Mouse (Mus musculus): Measurements from ENCODE around the gene Vapb. TPM values are rescaled to one million over a fixed set of nuclear protein-coding genes. Genes with fewer than 3 reads are reported as not detected.
"Not testable (repeated sequence)": the region's sequence is repeated elsewhere in the genome, so short reads cannot be mapped to it uniquely, and the experiment has no call there.

Gene Vapb
- total RNA-seq (2021) = 100 to 1,000 TPM; 105 to 110 TPM
- long read RNA-seq, experiment 1, full-length matches to known transcripts = 2 of 4 reads
- long read RNA-seq, experiment 1, partial matches to known transcripts = 0 of 4 reads
- long read RNA-seq, experiment 1, other reads (novel, unspliced or antisense) = 2 of 4 reads
- long read RNA-seq, experiment 2, full-length matches to known transcripts = 5 of 5 reads
- long read RNA-seq, experiment 2, partial matches to known transcripts = 0 of 5 reads
- long read RNA-seq, experiment 2, other reads (novel, unspliced or antisense) = 0 of 5 reads

DNA sequence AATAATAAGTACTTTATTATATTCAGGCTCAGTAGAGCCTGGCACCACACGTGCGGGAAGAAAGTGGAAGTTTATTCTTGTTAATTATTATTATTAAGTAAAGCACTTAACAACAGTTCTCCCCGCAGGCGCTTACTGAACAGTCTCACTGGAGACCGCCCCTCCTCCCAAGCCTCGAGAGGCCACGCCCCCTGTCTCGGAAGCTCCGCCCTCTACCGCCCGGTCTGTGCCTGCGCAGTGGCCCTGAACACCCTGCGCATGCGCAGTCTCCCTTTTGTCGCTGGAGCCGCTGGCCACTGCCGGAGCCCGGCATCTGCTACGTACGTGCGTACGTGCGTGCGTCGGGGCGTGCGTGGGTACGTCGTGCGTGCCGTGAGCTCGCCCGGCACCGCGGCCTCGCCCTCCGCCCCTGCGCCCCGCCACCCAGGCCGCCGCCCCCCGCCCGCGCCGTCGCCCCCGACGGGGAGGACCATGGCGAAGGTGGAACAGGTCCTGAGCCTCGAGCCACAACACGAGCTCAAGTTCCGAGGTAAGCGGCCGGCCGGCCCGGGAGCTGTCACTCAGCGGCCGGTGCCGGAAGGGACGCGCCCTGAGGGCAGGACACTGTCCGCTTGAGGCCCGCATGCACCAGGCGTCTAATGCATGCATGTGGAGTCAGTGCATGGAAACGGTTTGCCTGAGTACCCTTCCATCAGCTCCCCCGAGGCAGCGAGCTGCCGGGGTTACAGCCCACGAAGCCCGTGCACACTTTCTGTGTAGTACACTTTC, at the start of gene Vapb:
Gene Vapb (plus strand): TSS at position 290 of the 768 bp plus-strand sequence.
- DNase-seq (ENCODE audit: low spot score in 2 of 2) = peak; percentile 99

DNA sequence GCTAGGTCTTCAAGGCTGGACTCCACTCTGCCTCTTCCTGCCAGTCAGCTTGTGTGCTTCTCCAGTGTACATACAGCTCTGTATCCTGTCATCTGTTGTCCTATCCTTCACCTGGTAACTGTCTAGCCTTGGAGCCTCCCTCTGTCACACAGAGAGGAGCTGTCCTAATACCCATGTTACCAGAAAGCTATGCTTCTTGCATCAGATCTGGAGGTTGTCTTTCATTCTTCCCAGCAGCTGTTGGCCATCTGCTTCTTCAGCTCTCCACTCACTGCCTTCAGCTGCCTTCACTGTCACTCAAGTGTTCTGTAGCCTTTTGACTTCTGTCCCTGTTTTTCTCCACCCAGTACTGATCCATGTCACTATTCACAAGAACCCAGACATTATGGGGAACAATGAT, 47.5 kb upstream of the Vapb start:
- DNase-seq (ENCODE audit: low spot score in 2 of 2) = no peak

GRCm38 (mm10) chr2:173691748-173692147, 45.6 kb upstream of the Vapb start:
- no peak for DNase-seq (ENCODE audit: low spot score in 2 of 2)

DNA sequence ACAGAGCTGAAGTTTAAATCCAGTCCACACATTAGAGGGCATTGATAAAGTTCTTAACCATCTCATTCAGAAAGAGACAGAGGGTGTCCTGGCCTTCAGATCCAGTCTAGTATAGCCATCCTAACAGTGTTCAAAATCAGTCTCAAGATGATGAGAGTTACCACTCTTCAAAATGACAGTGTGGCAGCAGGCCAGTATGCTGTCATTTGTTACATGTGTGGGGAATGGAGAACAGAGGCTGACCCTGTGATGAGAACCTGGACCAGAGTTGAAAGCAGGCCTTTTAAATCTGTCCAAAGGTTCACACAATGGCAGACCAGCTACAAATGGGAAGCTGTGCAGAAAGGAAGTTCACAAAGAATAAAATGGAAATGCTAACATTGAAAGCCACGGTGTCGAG, 44.6 kb upstream of the Vapb start:
- DNase-seq (ENCODE audit: low spot score in 2 of 2) = no peak

DNA sequence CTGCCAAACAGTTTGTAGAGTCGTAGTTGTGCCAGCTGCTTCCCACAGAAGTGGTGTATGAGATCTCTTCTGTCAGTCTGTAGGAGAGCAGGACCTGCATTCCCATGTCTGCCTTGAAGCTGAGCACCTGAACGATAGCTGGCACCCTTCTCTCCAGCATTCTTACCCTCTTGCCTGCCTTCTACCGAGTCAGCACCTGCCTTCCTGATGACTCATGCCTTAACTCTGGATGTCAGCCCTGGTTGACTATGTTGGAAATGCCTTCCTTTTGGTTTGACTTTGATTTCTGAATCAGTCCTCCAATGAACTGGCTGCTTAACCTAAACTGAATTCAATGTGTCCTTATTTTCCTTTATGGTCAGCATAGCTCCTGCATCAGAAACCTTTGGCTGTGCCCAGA, 38.5 kb upstream of the Vapb start:
- DNase-seq (ENCODE audit: low spot score in 2 of 2) = no peak

GRCm38 (mm10) chr2:173702096-173702866, 35.0 kb upstream of the Vapb start:
- DNase-seq (ENCODE audit: low spot score in 2 of 2) = no peak

DNA sequence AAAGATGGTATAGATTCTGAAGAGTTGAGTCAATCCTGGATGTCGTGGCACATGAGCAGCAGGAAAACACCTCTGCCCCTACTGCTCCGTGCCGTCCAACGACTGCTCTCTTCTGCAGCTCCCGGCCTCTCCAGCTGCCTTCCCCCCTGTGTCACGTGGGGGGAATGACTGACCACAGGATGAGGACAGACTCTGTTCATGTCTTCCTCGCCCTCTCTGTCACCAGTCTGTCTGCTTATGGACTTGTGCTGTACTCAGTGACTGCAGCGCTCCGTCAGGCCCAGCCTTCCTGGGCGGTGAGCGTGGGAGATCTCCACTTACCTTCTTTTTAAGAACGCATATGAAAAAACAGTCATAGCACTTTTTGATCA, 34.5 kb upstream of the Vapb start:
- DNase-seq (ENCODE audit: low spot score in 2 of 2) = no peak

- no peak for DNase-seq (ENCODE audit: low spot score in 2 of 2)
Measured at GRCm38 (mm10) chr2:173705827-173706551, 31.3 kb upstream of the Vapb start.

GRCm38 (mm10) chr2:173707626-173708025, 29.7 kb upstream of the Vapb start:
- DNase-seq (ENCODE audit: low spot score in 2 of 2) = not testable (repeated sequence)

GRCm38 (mm10) chr2:173710193-173710592, 27.1 kb upstream of the Vapb start:
- no peak for DNase-seq (ENCODE audit: low spot score in 2 of 2)

GRCm38 (mm10) chr2:173712656-173713055, 24.7 kb upstream of the Vapb start:
- no peak for DNase-seq (ENCODE audit: low spot score in 2 of 2)

DNA sequence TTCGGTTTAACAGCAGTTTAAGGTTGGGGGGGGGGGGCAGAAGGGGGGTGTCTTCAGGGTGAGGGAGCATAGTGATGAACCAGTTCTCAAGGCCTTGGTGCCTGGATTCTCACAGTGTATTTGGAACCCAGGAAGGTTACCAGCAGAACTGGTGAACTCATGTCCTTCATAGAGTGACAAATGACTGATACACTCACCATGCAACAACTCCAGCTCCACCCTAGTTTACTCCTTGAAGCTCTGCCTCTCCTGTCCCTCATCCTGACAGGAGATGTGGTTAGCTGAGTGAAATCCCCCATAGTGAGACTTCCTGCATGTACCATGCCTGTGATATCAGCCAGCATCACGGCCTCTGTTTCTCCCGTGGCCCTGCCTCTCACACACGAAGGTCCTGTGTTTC, 24.1 kb upstream of the Vapb start:
- DNase-seq (ENCODE audit: low spot score in 2 of 2) = no peak

DNA sequence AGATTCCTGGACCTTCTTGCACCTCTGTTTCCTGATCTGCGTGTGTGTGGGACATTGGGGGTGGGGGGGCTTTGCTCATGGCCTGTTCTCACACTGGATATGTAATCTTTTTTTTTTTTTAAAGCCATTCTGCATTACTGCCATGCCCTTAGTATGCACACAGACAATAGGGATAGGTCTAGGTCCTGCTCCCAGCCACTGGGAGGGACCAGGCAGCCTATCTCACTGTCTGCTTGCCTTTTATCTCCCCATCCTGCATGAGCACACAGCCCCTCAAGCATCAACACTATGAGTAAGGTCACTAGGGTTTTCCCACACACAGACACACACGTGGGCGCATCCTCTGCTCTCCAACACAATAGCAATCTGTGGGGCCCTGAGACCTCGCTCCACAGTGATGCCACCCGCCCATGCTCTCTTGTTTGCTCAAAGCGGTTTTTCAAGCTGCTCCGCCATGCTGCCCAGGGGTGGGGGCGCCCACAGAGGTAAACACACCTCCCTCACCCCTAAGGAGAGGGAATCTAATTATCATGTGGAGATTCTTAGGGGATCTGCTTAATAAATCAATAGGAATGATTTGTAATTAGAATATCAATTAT, 22.6 kb upstream of the Vapb start:
- DNase-seq (ENCODE audit: low spot score in 2 of 2) = no peak

DNA sequence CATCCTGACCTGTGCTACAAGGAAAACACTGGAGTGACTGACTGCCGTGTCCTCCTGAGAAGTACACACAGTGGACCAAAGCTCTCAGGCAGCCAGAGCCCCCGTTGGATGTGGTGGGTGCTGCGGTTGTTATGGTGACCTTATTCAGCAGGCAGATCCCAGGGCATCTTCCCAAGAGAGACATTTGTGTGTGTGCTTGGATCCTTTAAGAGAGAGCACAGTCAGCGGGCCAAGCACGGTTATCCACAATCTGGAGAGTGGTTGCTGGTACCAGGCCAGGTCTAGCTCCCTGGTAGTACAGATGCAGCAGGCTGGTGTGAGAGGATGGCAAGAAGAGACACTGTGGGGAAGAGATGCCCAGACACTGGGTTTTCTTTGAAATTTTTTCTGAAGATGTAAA, 20.3 kb upstream of the Vapb start:
- DNase-seq (ENCODE audit: low spot score in 2 of 2) = peak; percentile 26 to 35

DNA sequence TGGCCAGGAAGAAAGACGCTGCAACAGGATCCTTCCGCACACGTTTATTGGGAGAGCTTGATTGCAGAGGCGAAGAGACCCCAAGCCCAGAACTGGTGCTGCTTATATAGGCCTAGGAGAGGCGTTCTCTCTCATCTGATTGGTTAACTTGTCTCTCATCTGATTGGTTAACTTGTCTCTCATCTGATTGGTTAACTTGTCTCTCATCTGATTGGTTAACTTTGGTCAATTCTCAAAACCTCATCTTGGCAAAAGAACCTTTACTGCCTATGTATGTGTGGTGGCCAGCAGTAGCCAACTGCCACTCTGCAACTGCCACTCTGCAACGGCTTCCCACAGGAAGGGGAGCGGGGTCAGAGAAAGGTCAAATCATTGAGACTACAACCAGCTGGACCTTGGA, 18.2 kb upstream of the Vapb start, which contains the start of gene 1700010B08Rik:
Gene 1700010B08Rik (plus strand): TSS at position 301 of the 400 bp plus-strand sequence.
- DNase-seq (ENCODE audit: low spot score in 2 of 2) = not testable (repeated sequence)

- no peak for DNase-seq (ENCODE audit: low spot score in 2 of 2)
Measured at GRCm38 (mm10) chr2:173722251-173722857, 15.0 kb upstream of the Vapb start.

DNA sequence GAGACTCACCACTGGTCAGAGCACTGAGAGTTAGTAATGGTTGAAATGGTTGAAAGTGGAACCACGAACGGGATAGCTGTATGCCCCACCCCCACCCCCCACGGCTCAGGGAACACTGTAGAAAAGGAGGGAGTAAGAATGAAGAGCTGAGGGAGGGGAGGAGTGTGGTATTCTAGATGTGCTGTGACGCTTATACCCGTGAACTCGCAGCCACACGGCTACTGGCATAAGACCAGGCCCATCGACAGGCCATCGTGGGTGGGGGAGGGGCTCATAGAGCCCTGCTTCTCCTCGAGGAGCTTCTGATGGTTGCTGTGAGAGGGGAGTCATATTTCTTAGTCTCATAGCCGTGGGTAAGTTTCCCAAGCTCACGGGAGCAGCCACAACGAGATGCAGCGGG, 12.9 kb upstream of the Vapb start:
- DNase-seq (ENCODE audit: low spot score in 2 of 2) = no peak

DNA sequence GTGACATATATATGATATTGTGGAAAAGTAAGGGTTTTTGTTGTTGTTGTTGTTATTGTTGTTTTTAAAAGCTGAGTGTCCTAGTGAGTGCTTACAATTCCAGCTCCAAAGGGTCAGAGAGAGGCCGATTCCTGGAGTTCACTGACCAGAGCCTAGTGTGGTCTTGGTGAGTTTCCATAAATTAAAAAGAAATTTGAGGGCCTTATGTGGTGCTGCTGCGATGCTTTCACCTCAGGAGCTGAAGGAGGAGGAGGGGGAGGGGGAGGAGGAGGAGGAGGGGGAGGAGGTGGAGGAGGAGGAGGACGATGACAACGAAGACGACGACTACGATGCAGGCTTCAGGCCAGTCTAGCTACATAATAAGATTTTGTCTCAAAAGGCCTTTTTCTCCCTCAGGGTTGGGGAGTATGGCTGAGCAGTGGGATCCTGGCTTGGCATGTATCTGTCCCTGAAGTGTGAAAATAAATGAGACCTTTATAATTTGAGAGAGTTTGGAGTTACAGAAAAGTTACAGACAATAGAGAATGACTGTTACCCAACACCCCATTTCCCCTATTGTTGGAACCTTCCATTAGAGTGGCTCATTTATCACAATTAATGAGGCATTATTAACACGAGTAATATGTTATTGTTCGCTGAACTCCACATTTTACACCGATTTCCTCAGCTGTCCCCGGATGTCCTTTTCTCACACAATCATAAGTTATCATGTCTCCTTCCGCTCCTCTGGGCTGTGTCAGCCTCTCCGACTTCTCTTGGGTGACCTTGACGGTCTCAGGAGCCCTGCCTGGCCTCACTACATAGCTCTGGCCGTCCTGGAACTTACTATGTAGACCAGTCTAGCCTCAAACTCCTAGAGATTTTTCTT, 12.1 kb upstream of the Vapb start:
- DNase-seq (ENCODE audit: low spot score in 2 of 2) = no peak

GRCm38 (mm10) chr2:173725819-173726218, 11.5 kb upstream of the Vapb start:
- DNase-seq (ENCODE audit: low spot score in 2 of 2) = no peak
